Mouse (Mus musculus) embryonic facial prominence, embryonic 10.5 days (tissue): ENCODE measurements around the gene Zfp787. TPM values are rescaled to one million over a fixed set of nuclear protein-coding genes. Genes with fewer than 3 reads are reported as not detected.
"Not testable (repeated sequence)": the region's sequence is repeated elsewhere in the genome, so short reads cannot be mapped to it uniquely, and the experiment has no call there.

ENCODE experiments used
- DNase-seq: peaks from one replicate; pipeline ENCODE4 v3.0.0-alpha.2; 2017; ENCODE audit warnings: low spot score
- H3K27ac ChIP-seq: fragments of 300-500 bp; sonication (generic); replicated peaks from 2 replicates; pipeline ENCODE4 v1.5.1; 2016; ENCODE audit warnings: mild to moderate bottlenecking
- H3K27me3 ChIP-seq: fragments of 300-500 bp; sonication (generic); replicated peaks from 2 replicates; pipeline ENCODE4 v1.6.1; 2016; ENCODE audit warnings: low read depth, mild to moderate bottlenecking; ENCODE audit not compliant: poor library complexity, severe bottlenecking
- H3K36me3 ChIP-seq: fragments of 300-500 bp; sonication (generic); replicated peaks from 2 replicates; pipeline ENCODE4 v1.6.1; 2016; ENCODE audit warnings: mild to moderate bottlenecking, moderate library complexity
- H3K4me1 ChIP-seq: fragments of 300-500 bp; sonication (generic); 2 replicates; pipeline ENCODE4 v1.6.1; 2016
- H3K4me3 ChIP-seq: fragments of 300-500 bp; sonication (generic); 2 replicates; pipeline ENCODE4 v1.5.1; 2016; ENCODE audit warnings: mild to moderate bottlenecking, moderate library complexity
- H3K9me3 ChIP-seq: fragments of 300-500 bp; sonication (generic); 2 replicates; pipeline ENCODE4 v1.6.1; 2016; ENCODE audit warnings: mild to moderate bottlenecking
- WGBS: fragments of 180-500 bp; shearing (Covaris S2); methylation state at CpG from one replicate; pipeline ENCODE4 v1.1.7; 2016; 5-methylcytosine and 5-hydroxymethylcytosine counted together
- polyA plus RNA-seq: library from polyadenylated mRNA; unstranded; fragments of >200 nt; fragmentation: Nextera tagmentation; extraction: Ambion mirVana; gene quantifications from 2 replicates; pipeline ENCODE4 v1.2.1, GENCODE M21; 2016

The Zfp787 gene
- polyA plus RNA-seq, 1 experiment from 2014 or later = 23.5 TPM

DNA sequence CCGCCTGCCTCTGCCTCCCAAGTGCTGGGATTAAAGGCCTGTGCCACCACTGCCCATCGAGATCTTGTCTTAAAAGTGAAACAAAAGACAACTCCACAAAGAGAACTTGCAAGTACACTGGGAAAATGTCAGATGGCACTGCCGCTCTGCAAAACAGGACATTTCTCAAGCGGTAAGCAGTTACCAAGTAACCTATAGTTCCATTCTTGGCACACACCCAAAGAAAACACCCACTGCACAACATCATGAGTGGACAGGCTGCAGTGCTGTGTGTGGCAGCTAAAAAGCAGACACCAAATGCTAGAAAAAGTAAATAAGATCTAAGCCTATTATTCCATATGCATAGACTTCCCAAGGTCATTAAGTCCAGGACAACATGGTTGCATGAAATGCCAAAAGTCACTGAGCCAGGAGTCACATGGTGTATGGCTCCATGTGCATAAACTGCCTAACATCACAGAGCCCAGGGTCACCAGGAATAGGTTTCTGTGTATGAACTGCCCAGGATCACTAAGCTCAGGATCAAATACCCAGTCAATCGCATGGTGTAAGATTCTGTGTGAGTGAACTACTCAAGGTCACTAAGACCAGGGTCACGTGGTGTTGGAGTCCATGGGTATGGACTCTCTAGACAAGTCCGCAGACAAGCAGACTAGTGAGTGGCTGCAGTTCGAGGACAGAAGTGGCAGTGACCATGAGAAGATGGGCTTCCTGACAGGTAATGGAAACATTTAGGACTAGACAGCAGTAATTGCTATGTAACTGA lies 10.2 kb downstream of the Zfp787 start:
- peaks cover 14% of the 10 kb centered on the region for H3K36me3 ChIP-seq
- no peaks in the 10 kb centered on the region for H3K27me3 ChIP-seq
- peaks cover 5% of the 10 kb centered on the region; the same call in 1 of the 2 replicates for H3K4me1 ChIP-seq
- H3K4me3 ChIP-seq = no peak overlapping the region
- no peaks in the 10 kb centered on the region for H3K9me3 ChIP-seq
- DNase-seq = no peak
- no peak overlapping the region for H3K27ac ChIP-seq
- WGBS = 92% methylated on average over 8 of the region's 8 CpGs

- Histone ChIP-seq H3K36me3 (peaks cover 28% of the 10 kb centered on the region), H3K27ac (no peak overlapping the region), H3K9me3 (no peaks in the 10 kb centered on the region), H3K4me3 (no peak overlapping the region), H3K27me3 (no peaks in the 10 kb centered on the region), H3K4me1 (peaks cover 5% of the 10 kb centered on the region; the same call in 1 of the 2 replicates)
- 94% methylated on average over 2 of the region's 2 CpGs for WGBS
- DNase-seq = no peak
Measured at GRCm38 (mm10) chr7:6143991-6144531, 11.7 kb downstream of the Zfp787 start.

- Histone ChIP-seq H3K4me3 (no peak overlapping the region), H3K27me3 (no peaks in the 10 kb centered on the region), H3K36me3 (peaks cover 70% of the 10 kb centered on the region), H3K27ac (no peak overlapping the region), H3K9me3 (no peaks in the 10 kb centered on the region), H3K4me1 (no peaks in the 10 kb centered on the region)
- WGBS = 88% methylated on average over 3 of the region's 3 CpGs
- no peak for DNase-seq
Measured at GRCm38 (mm10) chr7:6139295-6139694, 16.5 kb downstream of the Zfp787 start.

DNA sequence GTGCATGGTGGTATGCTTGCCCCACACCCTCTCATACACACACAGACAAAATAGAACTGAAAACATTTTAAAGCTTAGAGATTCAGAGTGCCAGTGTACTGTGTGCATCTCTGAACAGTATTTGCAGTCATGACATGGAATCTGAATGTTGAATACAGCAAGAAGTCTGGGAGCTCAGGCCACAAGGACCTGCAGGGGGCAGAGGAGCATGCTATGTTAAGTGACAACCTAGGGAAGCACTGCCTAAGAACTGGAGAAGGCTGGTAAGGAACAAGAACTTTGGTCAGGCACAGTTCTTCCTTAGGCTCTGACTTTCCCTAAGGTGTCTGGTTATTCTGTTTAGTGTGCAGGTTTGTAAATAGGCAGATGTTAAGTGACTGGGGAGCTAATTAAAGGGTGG lies 19.3 kb downstream of the Zfp787 start:
- Histone ChIP-seq H3K4me1 (no peaks in the 10 kb centered on the region), H3K36me3 (peaks cover 91% of the 10 kb centered on the region), H3K27me3 (no peaks in the 10 kb centered on the region), H3K4me3 (no peak overlapping the region), H3K27ac (no peak overlapping the region), H3K9me3 (peaks cover 26% of the 10 kb centered on the region)
- no peak for DNase-seq

DNA sequence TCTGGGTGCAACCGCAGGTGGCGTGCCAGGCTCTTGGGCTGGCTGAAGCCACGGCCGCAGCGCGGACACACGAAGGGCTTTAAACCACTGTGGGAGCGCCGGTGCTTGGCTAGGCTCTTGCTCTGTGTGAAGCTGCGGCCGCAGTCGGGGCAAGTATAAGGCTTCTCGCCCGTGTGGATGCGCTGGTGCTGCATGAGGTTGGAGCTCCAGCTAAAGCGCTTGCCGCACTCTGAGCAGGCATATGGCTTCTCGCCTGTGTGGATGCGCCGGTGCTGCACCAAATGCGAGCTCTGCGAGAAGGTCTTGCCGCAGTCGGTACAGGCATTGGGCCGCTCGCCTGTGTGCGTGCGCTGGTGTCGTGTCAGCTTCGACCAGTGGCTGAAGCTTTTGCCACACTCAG lies 23.2 kb downstream of the Zfp787 start:
- DNase-seq = no peak
- Histone ChIP-seq H3K27ac (no peak overlapping the region), H3K4me3 (no peak overlapping the region), H3K36me3 (peaks cover 75% of the 10 kb centered on the region), H3K4me1 (no peaks in the 10 kb centered on the region), H3K27me3 (no peaks in the 10 kb centered on the region), H3K9me3 (peaks cover 27% of the 10 kb centered on the region)
- 87% methylated on average over 30 of the region's 30 CpGs for WGBS

GRCm38 (mm10) chr7:6130346-6130745 lies 25.5 kb downstream of the Zfp787 start:
- peaks cover 54% of the 10 kb centered on the region for H3K36me3 ChIP-seq
- peaks cover 27% of the 10 kb centered on the region for H3K9me3 ChIP-seq
- no peak overlapping the region for H3K27ac ChIP-seq
- no peaks in the 10 kb centered on the region for H3K27me3 ChIP-seq
- 48% methylated on average over 4 of the region's 4 CpGs for WGBS
- no peak overlapping the region for H3K4me3 ChIP-seq
- peak; percentile 44 for DNase-seq
- H3K4me1 ChIP-seq = no peaks in the 10 kb centered on the region

DNA sequence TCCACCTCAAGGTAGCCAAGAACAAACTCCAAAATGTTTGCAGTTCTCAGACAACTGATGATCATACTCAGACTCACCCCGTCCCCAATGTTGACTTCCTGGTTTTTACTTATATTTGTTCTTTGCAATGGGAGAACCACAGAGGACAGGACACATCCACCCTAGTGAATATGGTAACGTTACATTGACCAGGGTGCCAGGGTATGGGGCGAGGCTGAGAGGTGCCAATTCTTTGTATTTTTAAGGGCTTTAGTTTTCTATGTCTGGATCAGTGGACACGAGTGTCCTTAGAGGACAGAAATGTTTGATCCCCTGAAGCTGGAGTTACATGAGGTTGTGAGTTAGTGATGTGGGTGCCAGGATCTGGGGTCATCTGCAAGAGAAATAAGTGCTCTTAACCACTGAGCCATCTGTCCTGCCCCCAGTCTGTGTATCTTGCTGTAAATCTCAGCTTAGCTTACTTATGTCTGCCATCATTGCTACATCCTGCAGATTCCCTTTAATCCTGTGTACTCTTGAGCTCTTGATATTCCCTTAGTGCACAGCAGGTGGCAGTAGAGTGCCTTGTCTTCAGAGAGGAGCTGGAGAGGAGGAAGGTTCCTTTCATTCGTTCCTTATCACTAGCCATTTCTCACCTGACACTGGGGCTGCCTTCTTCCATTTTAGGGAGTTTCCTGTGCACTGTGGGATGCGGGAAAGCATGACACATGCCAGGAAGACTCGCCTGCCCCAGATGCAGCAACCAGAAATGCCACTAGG lies 28.9 kb downstream of the Zfp787 start:
- Histone ChIP-seq H3K36me3 (peaks cover 19% of the 10 kb centered on the region), H3K27ac (no peak overlapping the region), H3K9me3 (peaks cover 5% of the 10 kb centered on the region; the same call in 1 of the 2 replicates), H3K27me3 (no peaks in the 10 kb centered on the region), H3K4me3 (no peak overlapping the region), H3K4me1 (no peaks in the 10 kb centered on the region)
- DNase-seq = peak; percentile 61
- WGBS = 39% methylated on average over 7 of the region's 7 CpGs

DNA sequence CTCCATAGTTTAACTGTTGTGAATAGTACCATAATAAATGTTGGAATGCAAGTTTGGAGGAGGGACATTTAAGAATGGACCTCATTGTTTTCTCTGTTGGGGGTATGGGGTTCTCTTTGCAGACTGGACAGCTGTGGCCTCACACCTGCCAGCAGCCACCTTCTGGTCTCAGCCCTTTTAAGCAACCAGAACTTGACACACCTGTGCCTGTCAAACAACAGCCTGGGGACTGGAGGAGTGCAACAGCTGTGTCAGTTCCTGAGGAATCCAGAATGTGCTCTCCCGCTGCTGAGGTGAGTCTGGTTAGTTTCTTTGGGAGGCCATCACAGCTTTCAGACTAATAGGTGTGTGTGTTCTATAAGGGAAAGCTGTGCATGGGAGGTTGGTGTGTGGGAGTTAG lies 34.7 kb downstream of the Zfp787 start:
- DNase-seq, H3K4me1 ChIP-seq, H3K27me3 ChIP-seq, H3K4me3 ChIP-seq, H3K36me3 ChIP-seq, H3K27ac ChIP-seq, H3K9me3 ChIP-seq: not testable (repeated sequence)
- 72% methylated on average over 1 of the region's 1 CpGs for WGBS

DNA sequence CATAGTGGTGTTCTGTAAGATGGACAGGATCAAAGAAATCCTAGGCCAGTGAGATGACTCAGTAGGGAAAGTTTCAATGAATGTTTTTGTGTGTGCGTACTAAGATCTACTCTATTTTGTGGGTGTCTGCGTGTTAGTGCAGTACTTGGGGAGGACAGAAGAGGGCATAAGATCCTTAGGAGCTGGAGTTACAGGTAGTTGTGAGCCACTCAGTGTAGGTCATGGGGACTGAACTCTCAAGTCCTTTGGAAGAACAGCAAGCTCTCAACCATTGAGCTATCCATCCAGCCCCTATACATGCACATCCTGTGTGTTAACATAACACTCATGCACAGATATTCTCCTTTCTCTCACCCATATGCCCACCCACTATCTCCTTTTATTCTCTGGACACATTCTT lies 35.7 kb downstream of the Zfp787 start:
- H3K9me3 ChIP-seq, H3K4me3 ChIP-seq, H3K4me1 ChIP-seq, DNase-seq, H3K36me3 ChIP-seq, H3K27ac ChIP-seq, H3K27me3 ChIP-seq: not testable (repeated sequence)
- 80% methylated on average over 2 of the region's 2 CpGs for WGBS

- peaks cover 8% of the 10 kb centered on the region; the same call in 1 of the 2 replicates for H3K9me3 ChIP-seq
- 76% methylated on average over 3 of the region's 3 CpGs for WGBS
- H3K27ac ChIP-seq = no peak overlapping the region
- H3K4me3 ChIP-seq = no peak overlapping the region
- DNase-seq = no peak
- no peaks in the 10 kb centered on the region for H3K27me3 ChIP-seq
- no peaks in the 10 kb centered on the region for H3K36me3 ChIP-seq
- H3K4me1 ChIP-seq = no peaks in the 10 kb centered on the region
Measured at GRCm38 (mm10) chr7:6119501-6119900, 36.3 kb downstream of the Zfp787 start.
